Mouse (Mus musculus): ENCODE results near the gene Ampd2. TPM values are rescaled to one million over a fixed set of nuclear protein-coding genes. Genes with fewer than 3 reads are reported as not detected.

Gene Ampd2
- polyA plus RNA-seq, 1 experiment: 47.2 TPM

DNA sequence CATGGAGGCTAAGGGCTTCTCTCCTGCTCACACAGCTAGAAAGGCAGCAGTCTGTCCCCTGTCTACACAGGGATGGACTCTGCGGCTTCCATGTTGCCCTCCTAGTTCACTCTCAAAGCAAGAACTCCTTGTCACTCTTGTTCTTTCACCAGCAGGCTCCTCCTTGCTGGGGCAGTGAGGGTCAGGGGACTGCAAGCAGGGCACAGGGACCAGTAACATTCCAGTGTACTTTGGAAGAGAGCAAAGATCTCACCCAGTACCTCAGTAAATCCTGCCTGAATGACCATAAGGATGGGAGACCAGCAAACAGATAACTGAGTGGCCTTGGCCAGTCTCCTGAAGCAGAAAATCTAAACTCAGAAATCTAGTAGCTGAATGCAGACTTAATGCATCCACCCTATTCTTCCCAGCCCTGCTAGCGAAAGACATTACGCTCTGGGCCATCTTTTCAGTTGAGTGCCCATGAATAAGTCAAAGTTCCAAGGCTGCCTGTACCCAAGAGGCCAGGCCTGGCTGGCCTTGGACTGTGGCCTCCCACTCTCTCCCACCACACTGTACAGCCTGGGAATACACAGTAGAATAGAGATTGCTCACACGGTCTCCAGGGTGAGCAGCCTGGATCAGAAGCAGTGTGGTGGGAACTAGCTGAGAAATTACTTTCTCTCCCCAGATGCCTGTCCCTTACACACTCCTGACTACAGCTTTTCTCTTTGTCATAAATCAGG lies 57.6 kb downstream of the Ampd2 start:
- WGBS: 85% methylated on average over 4 of the region's 4 CpGs
- no peak overlapping the region for H3K27ac ChIP-seq (ENCODE audit: control insufficient read depth, insufficient read depth, low read depth, low read length, poor library complexity)
- H3K4me1 ChIP-seq (ENCODE audit: control insufficient read depth, insufficient read depth, low read length): no peaks in the 10 kb centered on the region; the same call in 1 of the 2 replicates
- H3K4me3 ChIP-seq (replicated peaks; ENCODE audit: control insufficient read depth, low read depth, low read length): no peak overlapping the region
- TF ChIP-seq POLR2A (IDR thresholded peaks at IDR 0.05; ENCODE audit: borderline replicate concordance, control insufficient read depth, low read depth, low read length) (no peak), CTCF (IDR thresholded peaks at IDR 0.05; ENCODE audit: control insufficient read depth, insufficient read depth, low read length) (no peak)

DNA sequence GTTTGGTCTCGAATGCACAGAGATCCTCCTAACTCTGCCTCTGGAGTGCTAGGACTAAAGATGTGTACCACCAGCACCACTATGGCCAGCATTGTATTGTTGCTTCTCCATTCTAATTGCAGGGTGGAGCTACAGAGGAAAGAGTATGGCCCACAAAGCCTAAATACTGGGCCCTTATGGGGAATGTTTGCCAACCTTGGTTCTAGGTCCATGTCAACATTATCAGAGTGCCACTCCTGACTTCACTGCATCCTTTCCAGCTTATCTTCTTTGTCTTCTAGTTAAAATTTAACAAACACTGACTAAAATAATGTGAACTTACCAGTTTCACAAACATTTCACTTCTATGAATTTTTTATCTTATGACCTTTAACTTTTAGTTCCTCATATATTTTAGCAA lies 59.9 kb downstream of the Ampd2 start:
- no peak for TF ChIP-seq POLR2A (IDR thresholded peaks at IDR 0.05; ENCODE audit: borderline replicate concordance, control insufficient read depth, low read depth, low read length)
- TF ChIP-seq CTCF (IDR thresholded peaks at IDR 0.05; ENCODE audit: control insufficient read depth, insufficient read depth, low read length): no peak
- Histone ChIP-seq H3K27ac (ENCODE audit: control insufficient read depth, insufficient read depth, low read depth, low read length, poor library complexity) (no peak overlapping the region), H3K4me3 (replicated peaks; ENCODE audit: control insufficient read depth, low read depth, low read length) (no peak overlapping the region), H3K4me1 (ENCODE audit: control insufficient read depth, insufficient read depth, low read length) (peaks cover 1% of the 10 kb centered on the region; the same call in 1 of the 2 replicates)
- 43% methylated on average over 1 of the region's 1 CpGs for WGBS

DNA sequence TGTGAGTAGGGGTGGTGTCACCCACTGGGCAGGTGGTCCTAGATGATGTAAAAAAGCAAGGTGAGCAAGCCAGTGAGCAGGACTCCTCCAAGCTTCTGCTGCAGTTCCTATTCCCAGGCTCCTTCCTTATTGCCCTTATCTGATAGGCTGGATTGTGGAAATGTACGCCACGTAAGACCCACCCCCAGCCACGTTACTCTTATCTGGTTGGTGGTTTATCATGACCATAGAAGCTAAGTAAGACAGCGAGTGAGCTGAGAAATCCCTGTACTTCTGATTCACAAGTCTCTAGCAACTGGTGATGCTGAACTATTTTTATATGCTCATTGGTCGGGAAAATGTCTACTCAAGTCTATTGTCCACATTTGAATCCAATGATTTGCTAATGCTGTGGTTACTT lies 60.4 kb downstream of the Ampd2 start:
- 61% methylated on average over 5 of the region's 5 CpGs for WGBS
- Histone ChIP-seq H3K27ac (ENCODE audit: control insufficient read depth, insufficient read depth, low read depth, low read length, poor library complexity) (no peak overlapping the region), H3K4me3 (replicated peaks; ENCODE audit: control insufficient read depth, low read depth, low read length) (no peak overlapping the region), H3K4me1 (ENCODE audit: control insufficient read depth, insufficient read depth, low read length) (peaks cover 1% of the 10 kb centered on the region; the same call in 1 of the 2 replicates)
- no peak for TF ChIP-seq CTCF (IDR thresholded peaks at IDR 0.05; ENCODE audit: control insufficient read depth, insufficient read depth, low read length)
- no peak for TF ChIP-seq POLR2A (IDR thresholded peaks at IDR 0.05; ENCODE audit: borderline replicate concordance, control insufficient read depth, low read depth, low read length)

- H3K4me3 ChIP-seq (replicated peaks; ENCODE audit: control insufficient read depth, low read depth, low read length): no peak overlapping the region
- H3K4me1 ChIP-seq (ENCODE audit: control insufficient read depth, insufficient read depth, low read length): peaks cover 1% of the 10 kb centered on the region; the same call in 1 of the 2 replicates
- H3K27ac ChIP-seq (ENCODE audit: control insufficient read depth, insufficient read depth, low read depth, low read length, poor library complexity): no peak overlapping the region
- no peak for TF ChIP-seq POLR2A (IDR thresholded peaks at IDR 0.05; ENCODE audit: borderline replicate concordance, control insufficient read depth, low read depth, low read length)
- no peak for TF ChIP-seq CTCF (IDR thresholded peaks at IDR 0.05; ENCODE audit: control insufficient read depth, insufficient read depth, low read length)
- 45% methylated on average over 4 of the region's 4 CpGs for WGBS
Measured at GRCm38 (mm10) chr3:108025318-108025717, 61.1 kb downstream of the Ampd2 start.

Other genes with a start within 250 kb of the Ampd2 start
- not detected in 2 replicates for gene Eps8l3, start 209.4 kb downstream of the Ampd2 start, polyA plus RNA-seq (2011; ENCODE audit: insufficient read depth, insufficient read length, low replicate concordance, missing spikeins)
- gene Gstm5, start 190.8 kb downstream of the Ampd2 start, polyA plus RNA-seq (2011; ENCODE audit: insufficient read depth, insufficient read length, low replicate concordance, missing spikeins): 40.9 and 62.6 TPM in 2 replicates
- gene Gstm7, start 154.8 kb downstream of the Ampd2 start, polyA plus RNA-seq (2011; ENCODE audit: insufficient read depth, insufficient read length, low replicate concordance, missing spikeins): not detected in 2 replicates
- gene Gstm6, start 142.9 kb downstream of the Ampd2 start, polyA plus RNA-seq (2011; ENCODE audit: insufficient read depth, insufficient read length, low replicate concordance, missing spikeins): 1.8 TPM in 1 of 2 replicates, not detected in the other
- not detected in 2 replicates for gene Gstm3, start 117.4 kb downstream of the Ampd2 start, polyA plus RNA-seq (2011; ENCODE audit: insufficient read depth, insufficient read length, low replicate concordance, missing spikeins)
- 8.7 and 10.5 TPM in 2 replicates for gene Gstm2, start 100.2 kb downstream of the Ampd2 start, polyA plus RNA-seq (2011; ENCODE audit: insufficient read depth, insufficient read length, low replicate concordance, missing spikeins)
- 63.6 and 69.5 TPM in 2 replicates for gene Gstm1, start 68.7 kb downstream of the Ampd2 start, polyA plus RNA-seq (2011; ENCODE audit: insufficient read depth, insufficient read length, low replicate concordance, missing spikeins)
- gene Gstm4, start 41.8 kb downstream of the Ampd2 start, polyA plus RNA-seq (2011; ENCODE audit: insufficient read depth, insufficient read length, low replicate concordance, missing spikeins): 4.8 and 8.3 TPM in 2 replicates
- 1.0 TPM in 1 of 2 replicates, not detected in the other for gene Gnat2, start 6.1 kb upstream of the Ampd2 start, polyA plus RNA-seq (2011; ENCODE audit: insufficient read depth, insufficient read length, low replicate concordance, missing spikeins)
- gene Gnai3, start 59.5 kb upstream of the Ampd2 start, polyA plus RNA-seq (2011; ENCODE audit: insufficient read depth, insufficient read length, low replicate concordance, missing spikeins): 11.7 and 27.5 TPM in 2 replicates
- not detected in 2 replicates for gene Gpr61, start 68.2 kb upstream of the Ampd2 start, polyA plus RNA-seq (2011; ENCODE audit: insufficient read depth, insufficient read length, low replicate concordance, missing spikeins)
- 0.75 and 1.9 TPM in 2 replicates for gene Amigo1, start 99.7 kb upstream of the Ampd2 start, polyA plus RNA-seq (2011; ENCODE audit: insufficient read depth, insufficient read length, low replicate concordance, missing spikeins)
- 3.8 and 12.1 TPM in 2 replicates for gene Cyb561d1, start 114.6 kb upstream of the Ampd2 start, polyA plus RNA-seq (2011; ENCODE audit: insufficient read depth, insufficient read length, low replicate concordance, missing spikeins)
- 3.4 and 10.1 TPM in 2 replicates for gene Atxn7l2, start 124.3 kb upstream of the Ampd2 start, polyA plus RNA-seq (2011; ENCODE audit: insufficient read depth, insufficient read length, low replicate concordance, missing spikeins)
- gene Sypl2, start 140.0 kb upstream of the Ampd2 start, polyA plus RNA-seq (2011; ENCODE audit: insufficient read depth, insufficient read length, low replicate concordance, missing spikeins): 0.37 TPM in 1 of 2 replicates, not detected in the other
- 37.3 and 60.9 TPM in 2 replicates for gene Psma5, start 170.3 kb upstream of the Ampd2 start, polyA plus RNA-seq (2011; ENCODE audit: insufficient read depth, insufficient read length, low replicate concordance, missing spikeins)
- gene Sort1, start 197.4 kb upstream of the Ampd2 start, polyA plus RNA-seq (2011; ENCODE audit: insufficient read depth, insufficient read length, low replicate concordance, missing spikeins): 8.2 and 15.6 TPM in 2 replicates